Mouse (Mus musculus) CH12.LX (cell line): ENCODE measurements around the gene Cpne8. TPM values are rescaled to one million over a fixed set of nuclear protein-coding genes. Genes with fewer than 3 reads are reported as not detected.

Source experiments
- DNase-seq: peaks from one replicate; pipeline ENCODE4 v3.0.0-alpha.2; 2013; ENCODE audit errors: extremely low read depth
- H3K27ac ChIP-seq: 2 replicates; pipeline ENCODE4 v1.5.1; 2012; ENCODE audit warnings: low read depth, mild to moderate bottlenecking, control low read depth, moderate library complexity; ENCODE audit not compliant: insufficient read depth
- H3K27me3 ChIP-seq: replicated peaks from 2 replicates; pipeline ENCODE3; 2012; ENCODE audit warnings: inconsistent platforms
- H3K36me3 ChIP-seq, 2 experiments: replicated peaks in 1 of 2; 2 replicates each; pipeline versions ENCODE3 to v1.6.1; 2012; ENCODE audit warnings: inconsistent platforms in 1 of 2, low read length in 1 of 2, mild to moderate bottlenecking in 1 of 2, mixed read lengths in 1 of 2, moderate library complexity in 1 of 2; ENCODE audit not compliant: control insufficient read depth in 1 of 2, insufficient read depth in 1 of 2
- H3K4me1 ChIP-seq, 2 experiments: 2 replicates each; pipeline ENCODE4 v1.6.1; 2012; ENCODE audit warnings: inconsistent platforms in 1 of 2, moderate library complexity in 1 of 2; ENCODE audit not compliant: insufficient read depth in 2 of 2, control insufficient read depth in 1 of 2
- H3K4me2 ChIP-seq: 2 replicates; pipeline ENCODE4 v1.6.1; 2012; ENCODE audit warnings: low read depth, mild to moderate bottlenecking, control low read depth; ENCODE audit not compliant: poor library complexity, insufficient read depth, severe bottlenecking
- H3K4me3 ChIP-seq, 3 experiments: fragments of 150-350 bp in 1 of 3; sonication (generic) in 1 of 3; replicated peaks in 1 of 3; 2 replicates each; pipeline versions ENCODE3 to v1.5.1; 2011 to 2012; ENCODE audit warnings: low read depth in 2 of 3, low read length in 2 of 3, mild to moderate bottlenecking in 2 of 3, moderate library complexity in 2 of 3, control low read depth in 1 of 3, improper control_type of control experiment in 1 of 3, inconsistent platforms in 1 of 3, mixed read lengths in 1 of 3; ENCODE audit not compliant: poor library complexity in 1 of 3
- H3K79me2 ChIP-seq: replicated peaks from 2 replicates; pipeline ENCODE4 v1.6.1; 2012; ENCODE audit warnings: mild to moderate bottlenecking, moderate library complexity; ENCODE audit not compliant: control insufficient read depth, poor library complexity, insufficient read depth, severe bottlenecking; ENCODE audit errors: extremely low read depth
- H3K9ac ChIP-seq: 2 replicates; pipeline ENCODE4 v1.6.1; 2012; ENCODE audit warnings: low read depth, mild to moderate bottlenecking, control low read depth, moderate library complexity; ENCODE audit not compliant: insufficient read depth
- H3K9me3 ChIP-seq: replicated peaks from 2 replicates; pipeline ENCODE3; 2012; ENCODE audit warnings: low read length, inconsistent platforms, mixed read lengths
- BHLHE40 ChIP-seq: IDR thresholded peaks from 2 replicates; pipeline ENCODE4 v1.6.1; 2011; ENCODE audit warnings: mild to moderate bottlenecking, low read depth, low read length, improper control_type of control experiment
- CHD1 ChIP-seq: IDR thresholded peaks from 2 replicates; pipeline ENCODE4 v1.6.1; 2012; ENCODE audit warnings: low read depth, low read length, improper control_type of control experiment, inconsistent platforms
- CHD2 ChIP-seq: IDR thresholded peaks from 2 replicates; pipeline ENCODE4 v1.6.1; 2011; ENCODE audit warnings: low read length, improper control_type of control experiment
- IRF4 ChIP-seq: IDR thresholded peaks from 2 replicates; pipeline ENCODE4 v1.6.1; 2014; ENCODE audit warnings: low read depth, mild to moderate bottlenecking, inconsistent platforms, low read length, improper control_type of control experiment
- JUN ChIP-seq: IDR thresholded peaks from 2 replicates; pipeline ENCODE4 v1.6.1; 2011; ENCODE audit warnings: low read depth, mild to moderate bottlenecking, low read length, improper control_type of control experiment, moderate library complexity; ENCODE audit not compliant: insufficient read depth
- MAFK ChIP-seq: IDR thresholded peaks from 2 replicates; pipeline ENCODE4 v1.6.1; 2011; ENCODE audit warnings: low read length, improper control_type of control experiment; ENCODE audit not compliant: insufficient replicate concordance
- MAX ChIP-seq: IDR thresholded peaks from 2 replicates; pipeline ENCODE4 v1.6.1; 2011; ENCODE audit warnings: low read length, improper control_type of control experiment
- MAZ ChIP-seq: IDR thresholded peaks from 2 replicates; pipeline ENCODE4 v1.6.1; 2012; ENCODE audit warnings: low read depth, mild to moderate bottlenecking, inconsistent platforms, low read length, improper control_type of control experiment, moderate library complexity
- MXI1 ChIP-seq: IDR thresholded peaks from 2 replicates; pipeline ENCODE4 v1.6.1; 2011; ENCODE audit warnings: mild to moderate bottlenecking, low read depth, low read length, improper control_type of control experiment
- MYC ChIP-seq: IDR thresholded peaks from 2 replicates; pipeline ENCODE4 v1.6.1; 2011; ENCODE audit warnings: low read depth, mild to moderate bottlenecking, improper control_type of control experiment, low read length
- NELFE ChIP-seq: IDR thresholded peaks from 2 replicates; pipeline ENCODE4 v1.6.1; 2011; ENCODE audit warnings: low read depth, low read length, improper control_type of control experiment
- NRF1 ChIP-seq: IDR thresholded peaks from 2 replicates; pipeline ENCODE4 v1.6.1; 2014; ENCODE audit warnings: low read depth, mild to moderate bottlenecking, inconsistent platforms, low read length, improper control_type of control experiment, moderate library complexity
- POLR2A ChIP-seq: IDR thresholded peaks from 2 replicates; pipeline ENCODE4 v1.6.1; 2011; ENCODE audit warnings: low read depth, mild to moderate bottlenecking, improper control_type of control experiment, low read length
- POLR2AphosphoS2 ChIP-seq: IDR thresholded peaks from 2 replicates; pipeline ENCODE4 v1.6.1; 2011; ENCODE audit warnings: low read depth, low read length, improper control_type of control experiment
- SMC3 ChIP-seq: IDR thresholded peaks from 2 replicates; pipeline ENCODE4 v1.6.1; 2011; ENCODE audit warnings: low read depth, low read length, improper control_type of control experiment
- TCF12 ChIP-seq: IDR thresholded peaks from 2 replicates; pipeline ENCODE4 v1.6.1; 2014; ENCODE audit warnings: low read depth, mild to moderate bottlenecking, inconsistent platforms, low read length, improper control_type of control experiment
- UBTF ChIP-seq: IDR thresholded peaks from 2 replicates; pipeline ENCODE4 v1.6.1; 2012; ENCODE audit warnings: low read depth, mild to moderate bottlenecking, inconsistent platforms, low read length, improper control_type of control experiment, moderate library complexity
- USF1 ChIP-seq: IDR thresholded peaks from 2 replicates; pipeline ENCODE4 v1.6.1; 2014; ENCODE audit warnings: low read depth, mild to moderate bottlenecking, inconsistent platforms, low read length, improper control_type of control experiment
- USF2 ChIP-seq: conservative IDR thresholded peaks from 2 replicates; pipeline ENCODE4 v1.6.1; 2011; ENCODE audit warnings: low read depth, low read length, improper control_type of control experiment
- ZMIZ1 ChIP-seq: IDR thresholded peaks from 2 replicates; pipeline ENCODE4 v1.6.1; 2012; ENCODE audit warnings: low read depth, mild to moderate bottlenecking, inconsistent platforms, low read length, improper control_type of control experiment
- ZNF384 ChIP-seq: IDR thresholded peaks from 2 replicates; pipeline ENCODE4 v1.6.1; 2012; ENCODE audit warnings: low read depth, low read length, improper control_type of control experiment, inconsistent platforms
- dilution Hi-C: fragments of 300-500 bp; cut with MboI; formaldehyde crosslinking; loops from 2 replicates; pipeline ENCODE4 v1.14.3; 2020; ENCODE audit warnings: low sequenced_read_pairs; ENCODE audit not compliant: extremely low pct_unique_long_range_greater_than_20kb, extremely low pct_ligation_motif_present
- in situ Hi-C: fragments of 300-500 bp; cut with MboI; formaldehyde crosslinking; loops from 3 replicates; pipeline ENCODE4 v1.14.3; 2019; ENCODE audit warnings: low sequenced_read_pairs, low pct_ligation_motif_present, low pct_unique_long_range_greater_than_20kb, mixed read lengths
- polyA plus RNA-seq: library from polyadenylated mRNA; unstranded; fragments of >175 nt; gene quantifications from 2 replicates; pipeline ENCODE4 v1.2.1, GENCODE M21; 2012; ENCODE audit warnings: low read depth; ENCODE audit not compliant: insufficient read length
- total RNA-seq, 2 experiments: library from RNA; depleted of rRNA; stranded (reverse); fragments of 300-350 nt in 1 of 2; fragments of >200 nt in 1 of 2; gene quantifications; 2 replicates each; pipeline ENCODE4 v1.2.3; 2012 to 2014

Gene Cpne8
- total RNA-seq (2012; rRNA removed), result 7.0 and 7.1 TPM in 2 replicates
- 0.66 and 0.85 TPM in 2 replicates for total RNA-seq (2014; rRNA removed)
- polyA plus RNA-seq, result 0.95 and 1.2 TPM in 2 replicates

DNA sequence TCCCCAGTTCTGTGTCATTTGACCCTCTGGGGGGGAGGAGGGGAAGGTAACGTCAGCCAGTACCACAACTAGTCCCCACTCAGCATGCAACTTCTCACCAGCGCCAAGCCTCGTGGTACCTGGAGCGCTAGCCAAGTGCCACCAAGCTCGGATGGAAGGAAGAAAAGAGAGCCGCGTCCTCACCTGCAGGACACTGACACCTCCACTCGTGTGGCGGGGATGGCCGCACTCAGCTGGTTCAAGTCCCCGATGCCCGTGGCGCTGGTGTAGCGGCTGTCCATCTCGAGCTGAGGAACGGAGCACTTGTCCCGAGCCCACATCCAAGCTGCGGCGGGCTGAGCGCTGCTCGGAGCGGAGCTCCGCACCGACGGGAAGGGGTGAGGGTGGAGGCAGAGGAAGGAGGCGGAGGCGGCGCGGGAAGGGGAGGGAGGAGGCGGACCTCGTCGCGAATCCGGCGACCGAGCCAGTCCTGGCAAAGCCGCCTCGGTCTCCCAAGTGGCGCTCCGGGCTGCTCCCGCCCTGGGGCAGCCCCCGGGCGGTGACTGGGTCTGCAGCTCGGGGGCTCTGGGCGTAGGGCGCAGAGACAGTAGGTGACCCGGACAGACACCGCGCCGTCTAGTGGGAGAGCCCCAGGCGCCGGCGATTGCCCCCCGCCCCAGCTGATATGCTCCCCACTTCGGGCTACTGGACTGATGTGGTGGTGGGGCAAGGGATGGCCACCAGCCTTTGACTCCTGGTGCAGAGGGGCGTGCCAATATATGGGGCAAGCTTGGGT, at the start of gene Cpne8:
TSS of gene Cpne8 (minus strand) at position 448 of the 775 bp plus-strand sequence.
- in situ Hi-C loops, result no loop called here
- TF ChIP-seq NRF1, result no peak
- no peak for TF ChIP-seq USF1
- no peak for TF ChIP-seq ZNF384
- no peak for TF ChIP-seq POLR2A
- TF ChIP-seq MAFK, result no peak
- TF ChIP-seq POLR2AphosphoS2, result no peak
- TF ChIP-seq CHD2, result no peak
- TF ChIP-seq ZMIZ1, result no peak
- no peak for TF ChIP-seq MXI1
- no peak for TF ChIP-seq MYC
- no peak for TF ChIP-seq MAZ
- no peak for TF ChIP-seq USF2
- TF ChIP-seq BHLHE40, result no peak
- no peak for TF ChIP-seq IRF4
- TF ChIP-seq JUN, result no peak
- TF ChIP-seq CHD1, result no peak
- TF ChIP-seq SMC3, result no peak
- TF ChIP-seq MAX, result no peak
- TF ChIP-seq, all 38 proteins: peak for 0
- Histone ChIP-seq H3K27ac (no peak within 1 kb of the TSS), H3K36me3 (no peaks in the 10 kb centered on the region), H3K79me2 (no peaks in the 10 kb centered on the region), H3K4me2 (no peak within 1 kb of the TSS), H3K4me3 (no peak within 1 kb of the TSS), H3K4me1 (no peaks in the 10 kb centered on the region), H3K9me3 (peaks cover 80% of the 10 kb centered on the region), H3K9ac (no peak within 1 kb of the TSS), H3K27me3 (no peaks in the 10 kb centered on the region)
- dilution Hi-C loops, result no loop called here
- no peak for DNase-seq

DNA sequence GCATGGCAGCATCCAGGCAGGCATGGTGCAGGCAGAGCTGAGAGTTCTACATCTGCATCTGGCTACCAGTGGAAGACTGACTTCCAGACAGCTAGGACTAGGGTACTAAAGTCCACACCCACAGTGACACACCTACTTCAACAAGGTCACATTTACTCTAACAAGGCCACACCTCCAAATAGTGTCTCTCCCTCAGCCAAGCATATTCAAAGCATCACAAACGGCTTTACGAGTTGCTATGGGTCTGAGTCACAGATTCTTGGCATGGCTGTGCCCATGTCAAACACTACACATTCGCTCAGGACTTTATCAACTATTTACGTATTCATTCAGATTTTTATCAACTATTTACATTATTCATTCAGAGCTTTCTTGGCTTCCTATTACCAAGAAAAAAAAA, 38.5 kb upstream of the Cpne8 start:
- no peaks in the 10 kb centered on the region for H3K27me3 ChIP-seq
- dilution Hi-C loops, result no loop called here
- no peak overlapping the region for H3K4me3 ChIP-seq
- H3K4me2 ChIP-seq, result no peak overlapping the region
- in situ Hi-C loops, result no loop called here
- no peak overlapping the region for H3K27ac ChIP-seq
- H3K4me1 ChIP-seq, result no peaks in the 10 kb centered on the region
- DNase-seq, result no peak
- H3K9me3 ChIP-seq, result peaks cover 56% of the 10 kb centered on the region
- no peak overlapping the region for H3K9ac ChIP-seq
- no peaks in the 10 kb centered on the region for H3K36me3 ChIP-seq
- no peak for TF ChIP-seq MAZ
- no peak for TF ChIP-seq TCF12
- no peak for TF ChIP-seq NELFE
- no peak for TF ChIP-seq UBTF
- no peak for TF ChIP-seq IRF4
- no peak for TF ChIP-seq NRF1
- TF ChIP-seq USF1, result no peak
- TF ChIP-seq ZMIZ1, result no peak
- H3K79me2 ChIP-seq, result no peaks in the 10 kb centered on the region
